Mouse (Mus musculus) CH12.LX (cell line): Measurements from ENCODE around the gene Scyl1. TPM values are rescaled to one million over a fixed set of nuclear protein-coding genes. Genes with fewer than 3 reads are reported as not detected.
A peak's percentile ranks its signal among the peaks of the same experiment; 100 is the strongest.

Experiments used
- DNase-seq: peaks from one replicate; pipeline ENCODE4 v3.0.0-alpha.2; 2013; ENCODE audit errors: extremely low read depth
- H3K27ac ChIP-seq: 2 replicates; pipeline ENCODE4 v1.5.1; 2012; ENCODE audit warnings: low read depth, mild to moderate bottlenecking, control low read depth, moderate library complexity; ENCODE audit not compliant: insufficient read depth
- H3K27me3 ChIP-seq: replicated peaks from 2 replicates; pipeline ENCODE3; 2012; ENCODE audit warnings: inconsistent platforms
- H3K36me3 ChIP-seq, 2 experiments: replicated peaks in 1 of 2; 2 replicates each; pipeline versions ENCODE3 to v1.6.1; 2012; ENCODE audit warnings: inconsistent platforms in 1 of 2, low read length in 1 of 2, mild to moderate bottlenecking in 1 of 2, mixed read lengths in 1 of 2, moderate library complexity in 1 of 2; ENCODE audit not compliant: control insufficient read depth in 1 of 2, insufficient read depth in 1 of 2
- H3K4me1 ChIP-seq, 2 experiments: 2 replicates each; pipeline ENCODE4 v1.6.1; 2012; ENCODE audit warnings: inconsistent platforms in 1 of 2, moderate library complexity in 1 of 2; ENCODE audit not compliant: insufficient read depth in 2 of 2, control insufficient read depth in 1 of 2
- H3K4me2 ChIP-seq: 2 replicates; pipeline ENCODE4 v1.6.1; 2012; ENCODE audit warnings: low read depth, mild to moderate bottlenecking, control low read depth; ENCODE audit not compliant: poor library complexity, insufficient read depth, severe bottlenecking
- H3K4me3 ChIP-seq, 3 experiments: fragments of 150-350 bp in 1 of 3; sonication (generic) in 1 of 3; replicated peaks in 1 of 3; 2 replicates each; pipeline versions ENCODE3 to v1.5.1; 2011 to 2012; ENCODE audit warnings: low read depth in 2 of 3, low read length in 2 of 3, mild to moderate bottlenecking in 2 of 3, moderate library complexity in 2 of 3, control low read depth in 1 of 3, improper control_type of control experiment in 1 of 3, inconsistent platforms in 1 of 3, mixed read lengths in 1 of 3; ENCODE audit not compliant: poor library complexity in 1 of 3
- H3K79me2 ChIP-seq: replicated peaks from 2 replicates; pipeline ENCODE4 v1.6.1; 2012; ENCODE audit warnings: mild to moderate bottlenecking, moderate library complexity; ENCODE audit not compliant: control insufficient read depth, poor library complexity, insufficient read depth, severe bottlenecking; ENCODE audit errors: extremely low read depth
- H3K9ac ChIP-seq: 2 replicates; pipeline ENCODE4 v1.6.1; 2012; ENCODE audit warnings: low read depth, mild to moderate bottlenecking, control low read depth, moderate library complexity; ENCODE audit not compliant: insufficient read depth
- H3K9me3 ChIP-seq: replicated peaks from 2 replicates; pipeline ENCODE3; 2012; ENCODE audit warnings: low read length, inconsistent platforms, mixed read lengths
- BHLHE40 ChIP-seq: IDR thresholded peaks from 2 replicates; pipeline ENCODE4 v1.6.1; 2011; ENCODE audit warnings: mild to moderate bottlenecking, low read depth, low read length, improper control_type of control experiment
- CHD1 ChIP-seq: IDR thresholded peaks from 2 replicates; pipeline ENCODE4 v1.6.1; 2012; ENCODE audit warnings: low read depth, low read length, improper control_type of control experiment, inconsistent platforms
- CHD2 ChIP-seq: IDR thresholded peaks from 2 replicates; pipeline ENCODE4 v1.6.1; 2011; ENCODE audit warnings: low read length, improper control_type of control experiment
- CTCF ChIP-seq, 2 experiments: IDR thresholded peaks in 1 of 2; conservative IDR thresholded peaks in 1 of 2; 2 replicates each; pipeline ENCODE4 v1.5.1; 2011 to 2012; ENCODE audit warnings: low read depth in 2 of 2, low read length in 2 of 2, improper control_type of control experiment in 1 of 2, inconsistent platforms in 1 of 2, mild to moderate bottlenecking in 1 of 2, moderate library complexity in 1 of 2
- E2F4 ChIP-seq: IDR thresholded peaks from 2 replicates; pipeline ENCODE4 v1.6.1; 2011; ENCODE audit warnings: low read depth, low read length, improper control_type of control experiment; ENCODE audit not compliant: insufficient replicate concordance
- ELF1 ChIP-seq: IDR thresholded peaks from 2 replicates; pipeline ENCODE4 v1.6.1; 2014; ENCODE audit warnings: low read depth, mild to moderate bottlenecking, inconsistent platforms, low read length, improper control_type of control experiment
- EP300 ChIP-seq: IDR thresholded peaks from 2 replicates; pipeline ENCODE4 v1.6.1; 2011; ENCODE audit warnings: low read length, improper control_type of control experiment
- ETS1 ChIP-seq: conservative IDR thresholded peaks from 2 replicates; pipeline ENCODE4 v1.6.1; 2012; ENCODE audit warnings: low read depth, mild to moderate bottlenecking, inconsistent platforms, low read length, improper control_type of control experiment, moderate library complexity
- GABPA ChIP-seq: IDR thresholded peaks from 2 replicates; pipeline ENCODE4 v1.6.1; 2012; ENCODE audit warnings: low read depth, low read length, improper control_type of control experiment, inconsistent platforms; ENCODE audit not compliant: insufficient replicate concordance
- HCFC1 ChIP-seq: IDR thresholded peaks from 2 replicates; pipeline ENCODE4 v1.6.1; 2012; ENCODE audit warnings: low read depth, mild to moderate bottlenecking, inconsistent platforms, low read length, improper control_type of control experiment
- IRF4 ChIP-seq: IDR thresholded peaks from 2 replicates; pipeline ENCODE4 v1.6.1; 2014; ENCODE audit warnings: low read depth, mild to moderate bottlenecking, inconsistent platforms, low read length, improper control_type of control experiment
- JUN ChIP-seq: IDR thresholded peaks from 2 replicates; pipeline ENCODE4 v1.6.1; 2011; ENCODE audit warnings: low read depth, mild to moderate bottlenecking, low read length, improper control_type of control experiment, moderate library complexity; ENCODE audit not compliant: insufficient read depth
- JUND ChIP-seq: conservative IDR thresholded peaks from 2 replicates; pipeline ENCODE4 v1.6.1; 2011; ENCODE audit warnings: low read depth, low read length, improper control_type of control experiment
- KAT2A ChIP-seq: IDR thresholded peaks from 2 replicates; pipeline ENCODE4 v1.6.1; 2012; ENCODE audit warnings: low read length, improper control_type of control experiment, inconsistent platforms; ENCODE audit not compliant: insufficient replicate concordance
- MAFK ChIP-seq: IDR thresholded peaks from 2 replicates; pipeline ENCODE4 v1.6.1; 2011; ENCODE audit warnings: low read length, improper control_type of control experiment; ENCODE audit not compliant: insufficient replicate concordance
- MAX ChIP-seq: IDR thresholded peaks from 2 replicates; pipeline ENCODE4 v1.6.1; 2011; ENCODE audit warnings: low read length, improper control_type of control experiment
- MAZ ChIP-seq: IDR thresholded peaks from 2 replicates; pipeline ENCODE4 v1.6.1; 2012; ENCODE audit warnings: low read depth, mild to moderate bottlenecking, inconsistent platforms, low read length, improper control_type of control experiment, moderate library complexity
- MEF2A ChIP-seq: IDR thresholded peaks from 2 replicates; pipeline ENCODE4 v1.6.1; 2014; ENCODE audit warnings: low read depth, mild to moderate bottlenecking, inconsistent platforms, low read length, improper control_type of control experiment, borderline replicate concordance
- MXI1 ChIP-seq: IDR thresholded peaks from 2 replicates; pipeline ENCODE4 v1.6.1; 2011; ENCODE audit warnings: mild to moderate bottlenecking, low read depth, low read length, improper control_type of control experiment
- MYC ChIP-seq: IDR thresholded peaks from 2 replicates; pipeline ENCODE4 v1.6.1; 2011; ENCODE audit warnings: low read depth, mild to moderate bottlenecking, improper control_type of control experiment, low read length
- NRF1 ChIP-seq: IDR thresholded peaks from 2 replicates; pipeline ENCODE4 v1.6.1; 2014; ENCODE audit warnings: low read depth, mild to moderate bottlenecking, inconsistent platforms, low read length, improper control_type of control experiment, moderate library complexity
- PAX5 ChIP-seq: IDR thresholded peaks from 2 replicates; pipeline ENCODE4 v1.6.1; 2012; ENCODE audit warnings: low read length, inconsistent platforms, mixed read lengths
- POLR2A ChIP-seq: IDR thresholded peaks from 2 replicates; pipeline ENCODE4 v1.6.1; 2011; ENCODE audit warnings: low read depth, mild to moderate bottlenecking, improper control_type of control experiment, low read length
- RAD21 ChIP-seq: IDR thresholded peaks from 2 replicates; pipeline ENCODE4 v1.6.1; 2011; ENCODE audit warnings: low read depth, mild to moderate bottlenecking, low read length, improper control_type of control experiment, moderate library complexity
- RCOR1 ChIP-seq: conservative IDR thresholded peaks from 2 replicates; pipeline ENCODE4 v1.6.1; 2012; ENCODE audit warnings: low read depth, mild to moderate bottlenecking, inconsistent platforms, low read length, improper control_type of control experiment
- SIN3A ChIP-seq: IDR thresholded peaks from 2 replicates; pipeline ENCODE4 v1.6.1; 2012; ENCODE audit warnings: low read length, improper control_type of control experiment, inconsistent platforms
- SMC3 ChIP-seq: IDR thresholded peaks from 2 replicates; pipeline ENCODE4 v1.6.1; 2011; ENCODE audit warnings: low read depth, low read length, improper control_type of control experiment
- TBP ChIP-seq: conservative IDR thresholded peaks from 2 replicates; pipeline ENCODE4 v1.6.1; 2011; ENCODE audit warnings: low read depth, low read length, improper control_type of control experiment
- TCF12 ChIP-seq: IDR thresholded peaks from 2 replicates; pipeline ENCODE4 v1.6.1; 2014; ENCODE audit warnings: low read depth, mild to moderate bottlenecking, inconsistent platforms, low read length, improper control_type of control experiment
- UBTF ChIP-seq: IDR thresholded peaks from 2 replicates; pipeline ENCODE4 v1.6.1; 2012; ENCODE audit warnings: low read depth, mild to moderate bottlenecking, inconsistent platforms, low read length, improper control_type of control experiment, moderate library complexity
- USF1 ChIP-seq: IDR thresholded peaks from 2 replicates; pipeline ENCODE4 v1.6.1; 2014; ENCODE audit warnings: low read depth, mild to moderate bottlenecking, inconsistent platforms, low read length, improper control_type of control experiment
- USF2 ChIP-seq: conservative IDR thresholded peaks from 2 replicates; pipeline ENCODE4 v1.6.1; 2011; ENCODE audit warnings: low read depth, low read length, improper control_type of control experiment
- ZC3H11A ChIP-seq: IDR thresholded peaks from 2 replicates; pipeline ENCODE4 v1.6.1; 2012; ENCODE audit warnings: low read depth, mild to moderate bottlenecking, inconsistent platforms, low read length, improper control_type of control experiment
- ZKSCAN1 ChIP-seq: IDR thresholded peaks from 2 replicates; pipeline ENCODE4 v1.6.1; 2012; ENCODE audit warnings: low read depth, inconsistent platforms, low read length, improper control_type of control experiment, borderline replicate concordance
- ZNF384 ChIP-seq: IDR thresholded peaks from 2 replicates; pipeline ENCODE4 v1.6.1; 2012; ENCODE audit warnings: low read depth, low read length, improper control_type of control experiment, inconsistent platforms
- dilution Hi-C: fragments of 300-500 bp; cut with MboI; formaldehyde crosslinking; loops from 2 replicates; pipeline ENCODE4 v1.14.3; 2020; ENCODE audit warnings: low sequenced_read_pairs; ENCODE audit not compliant: extremely low pct_unique_long_range_greater_than_20kb, extremely low pct_ligation_motif_present
- in situ Hi-C: fragments of 300-500 bp; cut with MboI; formaldehyde crosslinking; loops from 3 replicates; pipeline ENCODE4 v1.14.3; 2019; ENCODE audit warnings: low sequenced_read_pairs, low pct_ligation_motif_present, low pct_unique_long_range_greater_than_20kb, mixed read lengths
- polyA plus RNA-seq: library from polyadenylated mRNA; unstranded; fragments of >175 nt; gene quantifications from 2 replicates; pipeline ENCODE4 v1.2.1, GENCODE M21; 2012; ENCODE audit warnings: low read depth; ENCODE audit not compliant: insufficient read length
- total RNA-seq, 2 experiments: library from RNA; depleted of rRNA; stranded (reverse); fragments of 300-350 nt in 1 of 2; fragments of >200 nt in 1 of 2; gene quantifications; 2 replicates each; pipeline ENCODE4 v1.2.3; 2012 to 2014

Scyl1 gene
- total and polyA plus RNA-seq, 3 experiments: 35.1 to 56.1 (median 49.8) TPM

DNA sequence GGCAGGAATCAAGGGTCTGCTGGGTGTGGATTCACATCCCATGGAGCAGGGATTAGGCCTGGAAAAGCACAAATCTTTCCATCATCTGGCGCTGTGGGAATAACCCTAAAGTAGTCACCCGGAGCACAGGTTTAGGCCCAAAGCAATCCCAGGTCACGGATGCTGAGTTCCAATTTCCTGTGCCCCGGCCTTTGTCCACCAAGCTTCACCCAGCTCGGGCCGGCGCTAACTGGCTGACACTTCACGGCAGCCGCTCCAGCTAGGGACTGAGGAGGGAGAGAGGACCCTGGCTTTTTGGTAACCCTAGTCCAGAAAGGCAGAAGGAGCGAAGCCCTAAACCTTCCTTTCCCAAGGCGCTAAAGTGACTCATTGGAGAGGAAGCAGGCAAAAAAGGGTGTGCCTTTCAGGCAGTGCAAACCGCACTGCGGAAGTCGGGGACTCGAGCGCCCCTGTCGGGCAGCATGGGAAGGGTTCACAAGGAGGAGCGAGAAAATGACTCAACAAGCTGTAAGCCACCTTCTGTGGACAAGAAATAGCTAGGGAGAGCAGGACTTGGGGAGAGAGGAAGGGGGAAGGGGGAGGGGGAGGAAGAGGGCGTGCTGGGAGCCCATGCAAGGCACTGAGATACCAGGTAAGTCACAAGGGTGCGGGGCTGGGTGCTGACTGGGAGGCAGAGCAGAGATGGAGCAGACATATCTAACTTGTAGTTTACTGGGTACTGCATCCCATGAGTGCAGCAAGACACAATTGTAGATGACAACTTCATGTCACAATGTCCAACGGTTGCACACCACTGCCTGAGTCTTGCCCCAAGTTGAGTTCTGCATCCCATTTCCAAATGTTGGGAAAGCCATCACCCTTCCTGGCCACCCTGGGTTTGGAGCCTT, 46.7 kb upstream of the Scyl1 start:
- no peaks in the 10 kb centered on the region for H3K36me3 ChIP-seq
- H3K4me3 ChIP-seq: peak overlapping the region; percentile 17 to 49 (median 37)
- dilution Hi-C loops (no loop called here), in situ Hi-C loops (no loop called here)
- H3K27ac ChIP-seq: peak overlapping the region; percentile 86
- no peaks in the 10 kb centered on the region for H3K27me3 ChIP-seq
- TF ChIP-seq CTCF (conservative IDR thresholded peaks at IDR 0.05 in 1 of 2, IDR thresholded peaks at IDR 0.05 in 1 of 2; ENCODE audit: low read depth in 2 of 2, low read length in 2 of 2) (peak; percentile 50 to 88), MEF2A (no peak), SIN3A (peak; percentile 80), ZNF384 (no peak), MAX (peak; percentile 46; the same call in 1 of the 2 replicates), ZC3H11A (no peak), USF1 (no peak), CHD1 (no peak), MAZ (no peak), MXI1 (no peak), CHD2 (no peak; the same call in 1 of the 2 replicates), UBTF (no peak), POLR2A (peak; percentile 67), IRF4 (peak; percentile 63), EP300 (no peak; the same call in 1 of the 2 replicates), GABPA (no peak), SMC3 (peak; percentile 59), JUN (no peak), BHLHE40 (0 out of 2 replicates have a peak, but pooled peaks have one; percentile 35), PAX5 (no peak), JUND (no peak), TBP (no peak), KAT2A (no peak), ZKSCAN1 (no peak), MYC (peak; percentile 69; the same call in 1 of the 2 replicates), TCF12 (peak; percentile 59; the same call in 1 of the 2 replicates), NRF1 (no peak), USF2 (no peak), E2F4 (no peak), RCOR1 (no peak), MAFK (no peak), HCFC1 (peak; percentile 50; the same call in 1 of the 2 replicates), RAD21 (peak; percentile 59), ELF1 (peak; percentile 95), ETS1 (peak; percentile 39; the same call in 1 of the 2 replicates)
- H3K79me2 ChIP-seq: no peaks in the 10 kb centered on the region
- H3K9ac ChIP-seq: peak overlapping the region; percentile 91
- H3K9me3 ChIP-seq: no peaks in the 10 kb centered on the region
- peaks cover 32 to 74% of the 10 kb centered on the region in 2 experiments for H3K4me1 ChIP-seq
- peak overlapping the region; percentile 90 for H3K4me2 ChIP-seq
- peak; percentile 86 for DNase-seq
